Mouse (Mus musculus) lung, embryonic 16.5 days (tissue): Measurements from ENCODE around the gene Prdm1. TPM values are rescaled to one million over a fixed set of nuclear protein-coding genes. Genes with fewer than 3 reads are reported as not detected.

Experiments used
- ATAC-seq: fragments of 200-750 bp; cut with Nextera tagmentation; 2 replicates; pipeline ENCODE4 v1.8.0; 2017; ENCODE audit warnings: low read depth, mild to moderate bottlenecking, moderate library complexity
- H3K27ac ChIP-seq: fragments of 300-500 bp; sonication (generic); 2 replicates; pipeline ENCODE4 v1.5.1; 2014; ENCODE audit warnings: mild to moderate bottlenecking, control low read depth, low read length
- H3K27me3 ChIP-seq: fragments of 300-500 bp; sonication (generic); 2 replicates; pipeline ENCODE4 v1.6.1; 2014; ENCODE audit warnings: low read depth, low read length, mixed read lengths; ENCODE audit not compliant: control insufficient read depth, insufficient read depth
- H3K36me3 ChIP-seq: fragments of 300-500 bp; sonication (generic); 2 replicates; pipeline ENCODE4 v1.6.1; 2014; ENCODE audit warnings: low read length; ENCODE audit not compliant: control insufficient read depth, insufficient read depth
- H3K4me1 ChIP-seq: fragments of 300-500 bp; sonication (generic); replicated peaks from 2 replicates; pipeline ENCODE4 v1.6.1; 2014; ENCODE audit warnings: low read length, mixed read lengths; ENCODE audit not compliant: control insufficient read depth, insufficient read depth
- H3K4me2 ChIP-seq: fragments of 300-500 bp; sonication (generic); 2 replicates; pipeline ENCODE4 v1.6.1; 2014; ENCODE audit warnings: low read depth, low read length, control low read depth
- H3K4me3 ChIP-seq: fragments of 300-500 bp; sonication (generic); 2 replicates; pipeline ENCODE4 v1.5.1; 2014; ENCODE audit warnings: mild to moderate bottlenecking, low read length, control low read depth
- H3K9ac ChIP-seq: fragments of 300-500 bp; sonication (generic); 2 replicates; pipeline ENCODE4 v1.6.1; 2014; ENCODE audit warnings: low read length, control low read depth
- H3K9me3 ChIP-seq: fragments of 300-500 bp; sonication (generic); 2 replicates; pipeline ENCODE4 v1.6.1; 2016; ENCODE audit warnings: low read length; ENCODE audit not compliant: control insufficient read depth
- WGBS: fragments of 180-500 bp; shearing (Covaris S2); extraction: QIAGEN DNeasy Blood & Tissue Kit; methylation state at CpG from one replicate; pipeline ENCODE4 v1.1.7; 2014; 5-methylcytosine and 5-hydroxymethylcytosine counted together
- polyA plus RNA-seq: library from polyadenylated mRNA; unstranded; fragments of >200 nt; fragmentation: Nextera tagmentation; extraction: Ambion mirVana; gene quantifications from 2 replicates; pipeline ENCODE4 v1.2.1, GENCODE M21; 2015

Gene Prdm1
- polyA plus RNA-seq, 1 experiment from 2014 or later: 2.3 TPM

- no peak for ATAC-seq
- H3K4me3 ChIP-seq: no peak overlapping the region
- H3K9ac ChIP-seq: no peak overlapping the region
- no peaks in the 10 kb centered on the region for H3K9me3 ChIP-seq
- WGBS: 69% methylated on average over 8 of the region's 8 CpGs
- H3K4me1 ChIP-seq: peaks cover 3% of the 10 kb centered on the region; the same call in 1 of the 2 replicates
- H3K36me3 ChIP-seq: no peaks in the 10 kb centered on the region
- no peak overlapping the region for H3K4me2 ChIP-seq
- H3K27ac ChIP-seq: no peak overlapping the region
- no peaks in the 10 kb centered on the region for H3K27me3 ChIP-seq
Observed at GRCm38 (mm10) chr10:44392855-44393254, 135.4 kb downstream of the Prdm1 start.

DNA sequence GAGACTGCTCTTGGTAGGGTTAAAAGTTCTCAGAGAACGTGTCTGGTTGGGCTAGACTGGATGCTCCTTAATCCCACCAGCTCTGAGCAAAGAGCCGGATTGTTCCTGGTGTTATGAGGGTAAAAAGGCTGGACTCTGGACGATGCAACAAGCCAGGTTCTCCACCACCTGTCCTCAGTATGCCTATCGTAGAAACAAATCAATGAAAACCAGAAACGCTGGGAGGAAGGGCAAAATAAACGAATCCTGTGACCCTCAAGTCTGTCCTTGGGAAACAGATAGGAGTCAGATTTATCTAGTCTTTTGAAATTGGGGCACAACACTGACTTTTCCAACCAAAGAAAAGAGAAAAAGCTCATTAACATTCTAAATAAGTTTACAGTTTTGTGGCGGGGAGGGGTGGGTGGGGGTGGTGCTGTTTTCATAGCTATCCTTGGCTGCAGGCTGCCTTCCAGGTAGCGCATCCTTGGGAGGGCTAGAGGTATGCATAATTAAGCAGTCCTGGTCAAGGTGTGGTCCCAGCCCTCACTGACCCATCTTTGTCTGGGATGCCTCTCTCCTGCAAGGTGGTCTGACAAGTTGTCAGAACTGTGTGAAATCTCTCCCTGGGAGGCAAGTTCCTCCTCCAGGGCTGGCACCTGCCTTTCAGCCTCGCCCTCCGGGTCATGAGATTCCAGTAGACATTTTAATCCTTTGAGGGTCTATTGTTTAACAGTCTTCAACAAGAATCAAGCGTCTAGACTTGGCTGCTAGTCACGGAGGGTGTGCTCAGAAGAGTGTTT, 136.6 kb downstream of the Prdm1 start:
- Histone ChIP-seq H3K27me3 (no peaks in the 10 kb centered on the region), H3K4me3 (no peak overlapping the region), H3K9ac (no peak overlapping the region), H3K4me1 (peaks cover 3% of the 10 kb centered on the region; the same call in 1 of the 2 replicates), H3K27ac (no peak overlapping the region), H3K4me2 (no peak overlapping the region), H3K36me3 (no peaks in the 10 kb centered on the region), H3K9me3 (no peaks in the 10 kb centered on the region)
- 40% methylated on average over 12 of the region's 12 CpGs for WGBS
- no peak for ATAC-seq

DNA sequence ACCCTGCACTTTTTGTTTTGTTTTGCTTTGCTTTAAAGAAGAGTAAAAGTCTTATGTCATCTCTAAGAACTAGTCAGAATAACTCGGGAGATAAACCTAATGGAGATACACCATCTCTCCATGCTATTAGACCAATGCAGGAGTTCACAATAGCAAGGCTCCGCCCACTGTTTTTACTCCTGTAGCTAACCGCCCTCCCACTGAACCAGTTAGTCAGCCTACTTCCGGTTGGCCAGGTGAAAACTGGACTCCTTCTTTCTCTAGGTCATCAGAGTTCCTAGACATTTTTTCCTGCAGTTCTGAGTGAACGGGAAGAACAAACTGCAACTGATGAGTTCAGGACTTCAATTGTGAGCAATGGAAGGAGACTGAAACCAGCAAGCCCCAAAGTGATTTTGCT, 138.0 kb downstream of the Prdm1 start:
- no peaks in the 10 kb centered on the region for H3K36me3 ChIP-seq
- WGBS: 76% methylated on average over 5 of the region's 5 CpGs

GRCm38 (mm10) chr10:44388706-44389233, 139.5 kb downstream of the Prdm1 start:
- Histone ChIP-seq H3K9me3 (no peaks in the 10 kb centered on the region), H3K4me3 (no peak overlapping the region), H3K36me3 (no peaks in the 10 kb centered on the region), H3K27me3 (no peaks in the 10 kb centered on the region), H3K4me1 (peaks cover 3% of the 10 kb centered on the region; the same call in 1 of the 2 replicates), H3K27ac (no peak overlapping the region), H3K4me2 (no peak overlapping the region), H3K9ac (no peak overlapping the region)
- peak; percentile 66; the same call in 1 of the 2 replicates for ATAC-seq
- 37% methylated on average over 11 of the region's 11 CpGs for WGBS

More for the DNA sequence above, 138.0 kb downstream of the Prdm1 start:
- Histone ChIP-seq H3K27me3 (no peaks in the 10 kb centered on the region), H3K4me2 (no peak overlapping the region), H3K27ac (no peak overlapping the region), H3K4me3 (no peak overlapping the region), H3K9me3 (no peaks in the 10 kb centered on the region), H3K4me1 (peaks cover 3% of the 10 kb centered on the region; the same call in 1 of the 2 replicates), H3K9ac (no peak overlapping the region)
- no peak for ATAC-seq
